Mouse (Mus musculus) liver, adult 2 months (tissue): ENCODE measurements around the gene Actr3.

Source experiments
- CTCF ChIP-seq: fragments of 200-500 bp; IDR thresholded peaks from 2 replicates; pipeline ENCODE4 v1.5.1; 2011; ENCODE audit warnings: low read depth, low read length, control low read depth
- POLR2A ChIP-seq: fragments of 200-500 bp; IDR thresholded peaks from 2 replicates; pipeline ENCODE4 v1.6.1; 2011; ENCODE audit warnings: low read length, control low read depth; ENCODE audit not compliant: insufficient read depth; ENCODE audit errors: extremely low read depth

DNA sequence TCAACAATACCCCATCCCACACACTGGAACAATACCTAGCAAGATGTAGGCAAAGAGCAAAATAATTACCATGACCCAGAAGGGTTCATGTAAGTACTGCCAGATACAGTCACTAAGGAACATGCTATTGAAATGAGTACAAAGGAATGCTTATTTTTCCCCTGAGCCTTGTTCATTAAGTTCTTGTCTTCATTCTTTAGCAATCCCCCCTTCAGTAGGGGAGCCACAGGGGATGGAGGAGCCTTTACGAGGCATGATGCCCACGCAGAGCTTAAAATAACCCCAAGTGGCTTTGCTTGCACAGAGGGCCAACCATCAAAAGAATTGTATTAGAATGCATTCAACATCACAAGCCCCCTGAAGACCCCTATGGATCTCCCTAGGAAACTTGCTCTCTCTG lies 19.6 kb upstream of the Actr3 start:
- no peak for TF ChIP-seq CTCF
- TF ChIP-seq POLR2A: no peak
